Mouse (Mus musculus) erythroblast, embryonic 14.5 days (primary cell): ENCODE results near the gene Fam69b. TPM values are rescaled to one million over a fixed set of nuclear protein-coding genes. Genes with fewer than 3 reads are reported as not detected.

Source experiments
- H3K27me3 ChIP-seq: 2 replicates; pipeline ENCODE4 v1.6.1; 2012; ENCODE audit warnings: inconsistent platforms; ENCODE audit not compliant: control insufficient read depth
- H3K36me3 ChIP-seq: 2 replicates; pipeline ENCODE4 v1.6.1; 2012; ENCODE audit warnings: mild to moderate bottlenecking, inconsistent platforms; ENCODE audit not compliant: control insufficient read depth
- H3K4me1 ChIP-seq: 2 replicates; pipeline ENCODE4 v1.6.1; 2012; ENCODE audit warnings: inconsistent platforms; ENCODE audit not compliant: control insufficient read depth
- H3K4me3 ChIP-seq: replicated peaks from 2 replicates; pipeline ENCODE3; 2012; ENCODE audit warnings: moderate library complexity, mild to moderate bottlenecking, inconsistent platforms
- H3K9me3 ChIP-seq: 2 replicates; pipeline ENCODE4 v1.6.1; 2012; ENCODE audit warnings: low read length, inconsistent platforms, mixed read lengths; ENCODE audit not compliant: control insufficient read depth
- GATA1 ChIP-seq: IDR thresholded peaks from 2 replicates; pipeline ENCODE4 v1.6.1; 2012; ENCODE audit warnings: low read length, inconsistent platforms, mixed read lengths
- TAL1 ChIP-seq: IDR thresholded peaks from 3 replicates; pipeline ENCODE4 v1.6.1; 2012; ENCODE audit warnings: low read length, inconsistent platforms, mixed read lengths
- polyA plus RNA-seq: library from polyadenylated mRNA; stranded (reverse); fragments of >175 nt; gene quantifications from 2 replicates; pipeline ENCODE4 v1.2.3, GENCODE M21; 2012

The Fam69b gene
- polyA plus RNA-seq, 1 experiment, result not detected

DNA sequence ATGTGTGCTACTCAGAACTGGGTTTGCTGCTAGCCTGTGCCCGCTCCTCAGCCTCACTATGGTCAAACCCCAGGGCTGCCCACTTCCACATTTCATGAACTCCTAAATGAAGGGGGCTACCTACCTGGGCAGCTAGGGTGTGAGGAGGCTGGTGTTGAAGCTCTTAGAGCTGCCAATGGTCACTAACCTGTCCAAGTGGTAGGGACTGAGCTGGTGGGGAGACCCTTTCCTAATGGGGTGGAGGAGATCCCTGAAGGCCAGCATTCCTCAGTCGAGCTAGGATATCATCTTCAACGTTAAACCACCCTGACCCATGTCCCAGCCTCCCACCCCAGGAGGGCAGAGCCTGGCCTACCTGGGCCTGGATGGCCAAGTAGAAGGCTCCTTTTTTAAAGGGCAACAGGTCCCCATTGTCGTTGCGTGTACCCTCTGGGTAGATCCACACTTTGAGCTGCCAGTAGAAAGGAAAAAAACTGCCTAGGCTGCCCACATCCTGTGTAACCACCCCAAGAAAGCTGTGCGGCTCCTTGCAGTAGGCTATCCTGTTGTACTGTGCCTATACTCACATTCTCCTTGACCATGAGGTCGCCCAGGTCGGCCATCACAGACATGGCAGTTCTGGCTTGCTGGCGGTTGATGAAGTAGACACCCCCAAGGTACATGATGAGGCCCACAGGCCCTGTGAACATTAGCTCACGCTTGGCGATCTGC lies 32.4 kb upstream of the Fam69b start:
- H3K27me3 ChIP-seq, result no peaks in the 10 kb centered on the region
- TF ChIP-seq GATA1, result no peak
- H3K4me1 ChIP-seq, result peaks cover 3% of the 10 kb centered on the region; the same call in 1 of the 2 replicates
- H3K36me3 ChIP-seq, result peaks cover 30% of the 10 kb centered on the region
- H3K9me3 ChIP-seq, result no peaks in the 10 kb centered on the region
- H3K4me3 ChIP-seq, result no peak overlapping the region

DNA sequence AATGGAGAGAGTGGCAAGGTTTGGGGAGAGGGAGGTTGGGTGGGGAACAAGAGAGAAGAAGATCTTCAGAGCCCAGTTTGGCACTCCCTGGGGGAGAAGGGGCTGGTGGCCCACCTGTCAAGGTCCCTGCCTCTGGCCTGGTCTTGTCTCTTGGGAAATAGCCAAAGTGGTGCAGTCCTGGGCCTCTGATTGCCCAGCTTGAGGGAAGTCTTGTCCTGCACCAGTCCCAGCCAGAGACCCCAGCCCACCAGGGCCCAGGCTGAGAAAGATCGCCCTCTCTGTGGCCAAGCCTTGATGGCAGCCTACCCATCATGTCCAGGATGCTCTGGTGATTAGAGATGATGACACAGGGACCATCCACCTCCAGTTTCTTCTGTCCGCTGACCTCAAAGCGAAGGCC lies 31.4 kb upstream of the Fam69b start:
- Histone ChIP-seq H3K9me3 (no peaks in the 10 kb centered on the region), H3K27me3 (no peaks in the 10 kb centered on the region), H3K4me3 (no peak overlapping the region), H3K4me1 (peaks cover 3% of the 10 kb centered on the region; the same call in 1 of the 2 replicates), H3K36me3 (peaks cover 22% of the 10 kb centered on the region)
- TF ChIP-seq GATA1 (no peak), TAL1 (no peak)

GRCm38 (mm10) chr2:26597810-26598209 lies 30.4 kb upstream of the Fam69b start:
- no peak overlapping the region for H3K4me3 ChIP-seq
- peaks cover 3% of the 10 kb centered on the region; the same call in 1 of the 2 replicates for H3K4me1 ChIP-seq
- H3K27me3 ChIP-seq, result peaks cover 3% of the 10 kb centered on the region
- peaks cover 16% of the 10 kb centered on the region for H3K36me3 ChIP-seq
- TF ChIP-seq GATA1, result no peak
- no peak for TF ChIP-seq TAL1
- no peaks in the 10 kb centered on the region for H3K9me3 ChIP-seq

DNA sequence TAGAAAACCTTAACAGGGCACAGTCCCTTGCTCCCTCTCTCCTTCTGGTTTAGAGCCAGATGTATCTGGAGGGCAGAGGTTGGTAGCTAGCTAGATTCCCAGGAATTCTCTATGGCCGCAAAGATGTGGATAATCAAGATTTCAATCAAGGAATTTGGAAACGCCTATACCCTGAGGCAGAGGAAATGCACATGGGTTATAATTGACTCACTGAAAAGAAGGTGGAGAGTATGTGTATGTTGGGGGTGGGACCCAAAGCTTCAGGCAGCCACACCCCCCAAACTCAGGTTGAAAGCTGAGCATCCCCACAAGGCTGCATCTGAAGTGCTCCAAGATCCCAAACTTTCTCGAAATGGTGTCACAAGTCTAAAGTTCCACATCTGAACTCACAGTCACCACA lies 29.8 kb upstream of the Fam69b start:
- TF ChIP-seq TAL1 (no peak), GATA1 (no peak)
- Histone ChIP-seq H3K9me3 (no peaks in the 10 kb centered on the region), H3K4me1 (peaks cover 6% of the 10 kb centered on the region), H3K36me3 (peaks cover 11% of the 10 kb centered on the region; the same call in 1 of the 2 replicates), H3K4me3 (no peak overlapping the region), H3K27me3 (peaks cover 9% of the 10 kb centered on the region)

DNA sequence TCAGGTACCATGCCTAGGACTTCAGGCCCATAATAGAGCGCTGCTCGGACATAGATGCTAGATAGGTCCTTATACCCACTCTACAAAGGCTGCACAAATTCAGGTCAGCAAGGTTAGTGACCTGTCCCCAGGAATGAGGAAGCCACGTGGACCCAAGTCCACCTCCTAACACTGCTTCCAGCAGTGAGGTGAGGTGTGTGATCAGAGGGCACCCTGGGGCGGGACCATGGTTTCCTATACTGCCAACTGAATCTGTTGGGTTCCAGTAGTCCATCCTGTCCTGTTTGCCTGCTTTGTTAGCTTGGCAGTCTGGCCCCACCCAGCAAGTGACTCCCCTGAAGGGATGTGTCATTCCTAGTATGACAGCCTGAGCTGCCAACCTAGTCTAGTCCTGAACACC lies 28.3 kb upstream of the Fam69b start:
- Histone ChIP-seq H3K36me3 (peaks cover 4% of the 10 kb centered on the region; the same call in 1 of the 2 replicates), H3K27me3 (peaks cover 24% of the 10 kb centered on the region), H3K4me1 (peaks cover 15% of the 10 kb centered on the region), H3K4me3 (no peak overlapping the region), H3K9me3 (no peaks in the 10 kb centered on the region)
- no peak for TF ChIP-seq GATA1
- no peak for TF ChIP-seq TAL1

- Histone ChIP-seq H3K9me3 (no peaks in the 10 kb centered on the region), H3K4me3 (no peak overlapping the region), H3K27me3 (peaks cover 26% of the 10 kb centered on the region), H3K4me1 (peaks cover 15% of the 10 kb centered on the region), H3K36me3 (peaks cover 1% of the 10 kb centered on the region; the same call in 1 of the 2 replicates)
- TF ChIP-seq TAL1, result no peak
- TF ChIP-seq GATA1, result no peak
Measured at GRCm38 (mm10) chr2:26600664-26601063, 27.6 kb upstream of the Fam69b start.

DNA sequence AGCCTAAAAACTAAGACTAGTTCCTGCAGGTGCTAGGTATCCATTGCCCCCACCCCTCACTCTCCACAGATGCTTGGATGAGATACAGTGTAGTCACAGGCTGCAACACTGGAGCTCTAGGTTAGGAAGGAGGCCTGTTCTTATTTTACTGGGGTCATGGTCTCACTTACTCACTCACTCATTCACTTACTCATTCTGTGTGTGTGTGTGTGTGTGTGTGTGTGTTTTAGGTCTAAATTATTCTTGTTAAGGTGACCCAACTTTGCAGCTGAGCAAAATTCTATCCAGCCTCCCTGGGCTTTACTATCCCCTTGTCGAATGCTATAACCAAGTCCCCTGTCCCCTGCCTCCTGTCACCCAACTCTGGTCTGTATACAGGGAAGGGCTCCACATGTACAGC lies 26.7 kb upstream of the Fam69b start:
- Histone ChIP-seq H3K4me1 (peaks cover 15% of the 10 kb centered on the region), H3K4me3 (no peak overlapping the region), H3K36me3 (no peaks in the 10 kb centered on the region), H3K27me3 (peaks cover 30% of the 10 kb centered on the region), H3K9me3 (no peaks in the 10 kb centered on the region)
- no peak for TF ChIP-seq GATA1

DNA sequence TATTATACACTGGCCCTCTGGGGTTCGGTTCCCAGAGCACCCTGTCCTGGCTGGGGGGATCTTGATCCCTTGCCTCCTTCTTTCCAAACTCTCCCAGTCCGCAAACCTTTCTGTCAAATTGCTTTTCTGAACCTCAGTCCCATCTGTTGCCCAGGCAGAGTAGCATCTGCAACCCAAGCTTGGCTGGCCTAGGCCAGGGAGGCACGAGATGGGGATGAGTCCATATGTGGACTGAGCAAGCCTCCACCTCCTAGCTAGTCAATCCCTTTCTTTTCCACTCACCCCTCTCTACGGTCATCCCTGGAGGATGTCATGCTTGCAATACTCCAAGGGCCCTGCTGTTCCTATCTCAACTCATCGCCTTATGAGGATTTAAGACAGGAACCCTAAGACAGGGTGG lies 25.6 kb upstream of the Fam69b start:
- H3K27me3 ChIP-seq, result peaks cover 30% of the 10 kb centered on the region
- no peak for TF ChIP-seq TAL1
- no peak for TF ChIP-seq GATA1
- no peaks in the 10 kb centered on the region for H3K9me3 ChIP-seq
- H3K4me1 ChIP-seq, result peaks cover 15% of the 10 kb centered on the region
- H3K36me3 ChIP-seq, result no peaks in the 10 kb centered on the region
- H3K4me3 ChIP-seq, result peak overlapping the region; percentile 63

GRCm38 (mm10) chr2:26603159-26603558 lies 25.1 kb upstream of the Fam69b start:
- Histone ChIP-seq H3K9me3 (no peaks in the 10 kb centered on the region), H3K4me3 (peak overlapping the region; percentile 63), H3K4me1 (peaks cover 15% of the 10 kb centered on the region), H3K27me3 (peaks cover 30% of the 10 kb centered on the region), H3K36me3 (no peaks in the 10 kb centered on the region)
- no peak for TF ChIP-seq GATA1
- TF ChIP-seq TAL1, result no peak
